13 mouse cellular contexts compared by ENCODE assay signal in genomic region chrX:11254521-11255207, GRCm38 (mm10). TPM values are rescaled to one million over a fixed set of nuclear protein-coding genes. Genes with fewer than 3 reads are reported as not detected.
DNase-seq lines count a peak whose midpoint lies in the region; ATAC-seq lines count a peak whose summit lies in the region.
"Had no signal": no experiment of that assay in that cellular context is flagged by ENCODE, and none has a peak within 500 bp of the region (broad histone marks: within the 10 kb centered on the region; RNA-seq: fewer than 3 reads in every experiment).

No protein-coding gene starts in this region.

- no peaks in the 10 kb centered on the region for H3K9me3 ChIP-seq in heart, embryonic 16.5 days (replicated peaks; ENCODE audit: control insufficient read depth, low read length)
- no peaks in the 10 kb centered on the region for H3K9me3 ChIP-seq in embryonic facial prominence, embryonic 12.5 days
- no peaks in the 10 kb centered on the region for H3K9me3 ChIP-seq in limb, embryonic 13.5 days

- WGBS in heart, embryonic 16.5 days = 46% methylated on average over 11 of the region's 11 CpGs
- WGBS in embryonic facial prominence, embryonic 12.5 days = 31% methylated on average over 11 of the region's 11 CpGs
- WGBS in limb, embryonic 13.5 days = 24% methylated on average over 11 of the region's 11 CpGs

- no peak for DNase-seq in heart, adult 8-10 months (ENCODE audit: low spot score)
- peak; percentile 69 for DNase-seq in CD4-positive, CD25-positive, alpha-beta regulatory T cell, adult 2 months (ENCODE audit: low read depth, low spot score)
- no peak for DNase-seq in urinary bladder, adult 2 months (ENCODE audit: low spot score)
- DNase-seq in layer of hippocampus, adult 9-10 months (ENCODE audit: low spot score) = no peak
- DNase-seq in spleen, postnatal 36 days (ENCODE audit: low spot score in 2 of 2) = no peak
- DNase-seq: spleen, adult 18-20 months had no signal

- peak; percentile 55; the same call in 1 of the 2 replicates for ATAC-seq in heart, embryonic 16.5 days (replicated peaks; ENCODE audit: extremely low read depth, insufficient read depth, low FRiP score)
- ATAC-seq in embryonic facial prominence, embryonic 12.5 days (ENCODE audit: insufficient number of reproducible peaks, insufficient read depth, low FRiP score, low TSS enrichment) = no peak
- ATAC-seq in limb, embryonic 13.5 days (ENCODE audit: low FRiP score, low read depth) = no peak
- ATAC-seq: midbrain, embryonic 16.5 days had no signal

- H3K9ac ChIP-seq in heart, embryonic 16.5 days (ENCODE audit: low read length) = no peak overlapping the region
- H3K9ac ChIP-seq in embryonic facial prominence, embryonic 12.5 days = no peak overlapping the region
- no peak overlapping the region for H3K9ac ChIP-seq in limb, embryonic 13.5 days
- H3K9ac ChIP-seq: liver, embryonic 14.5 days had no signal

- peak overlapping the region; percentile 53; the same call in 1 of the 2 replicates for H3K27ac ChIP-seq in heart, embryonic 16.5 days (ENCODE audit: low read length)
- 0 out of 2 replicates have a peak overlapping the region, but pooled peaks have one; percentile 3 for H3K27ac ChIP-seq in embryonic facial prominence, embryonic 12.5 days
- H3K27ac ChIP-seq in limb, embryonic 13.5 days = 0 out of 2 replicates have a peak overlapping the region, but pooled peaks have one; percentile 52
- H3K27ac ChIP-seq: liver, embryonic 14.5 days had no signal

- H3K4me1 ChIP-seq in heart, embryonic 16.5 days (ENCODE audit: control insufficient read depth, insufficient read depth, low read length) = no peaks in the 10 kb centered on the region
- peaks cover 9% of the 10 kb centered on the region; the same call in 1 of the 2 replicates for H3K4me1 ChIP-seq in embryonic facial prominence, embryonic 12.5 days
- H3K4me1 ChIP-seq in limb, embryonic 13.5 days = peaks cover 20% of the 10 kb centered on the region

- no peak overlapping the region for H3K4me3 ChIP-seq in heart, embryonic 16.5 days (ENCODE audit: low read length)
- no peak overlapping the region for H3K4me3 ChIP-seq in embryonic facial prominence, embryonic 12.5 days
- no peak overlapping the region for H3K4me3 ChIP-seq in limb, embryonic 13.5 days

- no peaks in the 10 kb centered on the region; the same call in 1 of the 2 replicates for H3K27me3 ChIP-seq in heart, embryonic 16.5 days (ENCODE audit: control insufficient read depth, insufficient read depth, low read length)
- peaks cover 5% of the 10 kb centered on the region; the same call in 1 of the 2 replicates for H3K27me3 ChIP-seq in embryonic facial prominence, embryonic 12.5 days
- peaks cover 45% of the 10 kb centered on the region for H3K27me3 ChIP-seq in limb, embryonic 13.5 days

- H3K4me2 ChIP-seq in heart, embryonic 16.5 days (ENCODE audit: low read depth, low read length) = no peak overlapping the region
- no peak overlapping the region for H3K4me2 ChIP-seq in embryonic facial prominence, embryonic 12.5 days (replicated peaks)
- H3K4me2 ChIP-seq in limb, embryonic 13.5 days (replicated peaks) = no peak overlapping the region

- H3K36me3 ChIP-seq in heart, embryonic 16.5 days (ENCODE audit: control insufficient read depth, insufficient read depth) = no peaks in the 10 kb centered on the region
- H3K36me3 ChIP-seq in embryonic facial prominence, embryonic 12.5 days = no peaks in the 10 kb centered on the region
- no peaks in the 10 kb centered on the region for H3K36me3 ChIP-seq in limb, embryonic 13.5 days

RNA-seq across cellular contexts. Expression of gene H2al1a, which starts 44.4 kb away (rescaled TPM):
- polyA plus RNA-seq in heart, embryonic 16.5 days (2015; fragmentation: Nextera tagmentation; extraction: Ambion mirVana) = not detected in 2 replicates
- total RNA-seq in heart, adult 8-10 months (2022) = not detected
- not detected in 2 replicates for polyA plus RNA-seq in embryonic facial prominence, embryonic 12.5 days (2016; fragmentation: Nextera tagmentation; extraction: Ambion mirVana)
- not detected in 2 replicates for polyA plus RNA-seq in limb, embryonic 13.5 days (2015; fragmentation: Nextera tagmentation; extraction: Ambion mirVana)
- not detected in 2 replicates for polyA plus RNA-seq in urinary bladder, adult 2 months (2012; rRNA removed)
- total RNA-seq: left cerebral cortex, adult 8-10 months had no signal
- polyA plus RNA-seq: hindbrain, embryonic 11.5 days; liver, embryonic 14.5 days; midbrain, embryonic 16.5 days had no signal

RNA-seq across cellular contexts. Expression of gene H2al1b, which starts 47.6 kb away (rescaled TPM):
- polyA plus RNA-seq in heart, embryonic 16.5 days (2015; fragmentation: Nextera tagmentation; extraction: Ambion mirVana) = not detected in 2 replicates
- total RNA-seq in heart, adult 8-10 months (2022) = not detected
- not detected in 2 replicates for polyA plus RNA-seq in embryonic facial prominence, embryonic 12.5 days (2016; fragmentation: Nextera tagmentation; extraction: Ambion mirVana)
- not detected in 2 replicates for polyA plus RNA-seq in limb, embryonic 13.5 days (2015; fragmentation: Nextera tagmentation; extraction: Ambion mirVana)
- polyA plus RNA-seq in urinary bladder, adult 2 months (2012; rRNA removed) = not detected in 2 replicates
- total RNA-seq: left cerebral cortex, adult 8-10 months had no signal
- polyA plus RNA-seq: hindbrain, embryonic 11.5 days; liver, embryonic 14.5 days; midbrain, embryonic 16.5 days had no signal

RNA-seq across cellular contexts. Expression of gene H2al1c, which starts 50.8 kb away (rescaled TPM):
- not detected in 2 replicates for polyA plus RNA-seq in heart, embryonic 16.5 days (2015; fragmentation: Nextera tagmentation; extraction: Ambion mirVana)
- total RNA-seq in heart, adult 8-10 months (2022) = not detected
- polyA plus RNA-seq in embryonic facial prominence, embryonic 12.5 days (2016; fragmentation: Nextera tagmentation; extraction: Ambion mirVana) = not detected in 2 replicates
- polyA plus RNA-seq in limb, embryonic 13.5 days (2015; fragmentation: Nextera tagmentation; extraction: Ambion mirVana) = not detected in 2 replicates
- polyA plus RNA-seq in urinary bladder, adult 2 months (2012; rRNA removed) = not detected in 2 replicates
- total RNA-seq: left cerebral cortex, adult 8-10 months had no signal
- polyA plus RNA-seq: hindbrain, embryonic 11.5 days; liver, embryonic 14.5 days; midbrain, embryonic 16.5 days had no signal

RNA-seq across cellular contexts. Expression of gene H2al1d, which starts 54.0 kb away (rescaled TPM):
- polyA plus RNA-seq in heart, embryonic 16.5 days (2015; fragmentation: Nextera tagmentation; extraction: Ambion mirVana) = not detected in 2 replicates
- total RNA-seq in heart, adult 8-10 months (2022) = not detected
- not detected in 2 replicates for polyA plus RNA-seq in embryonic facial prominence, embryonic 12.5 days (2016; fragmentation: Nextera tagmentation; extraction: Ambion mirVana)
- polyA plus RNA-seq in limb, embryonic 13.5 days (2015; fragmentation: Nextera tagmentation; extraction: Ambion mirVana) = not detected in 2 replicates
- not detected in 2 replicates for polyA plus RNA-seq in urinary bladder, adult 2 months (2012; rRNA removed)
- total RNA-seq: left cerebral cortex, adult 8-10 months had no signal
- polyA plus RNA-seq: hindbrain, embryonic 11.5 days; liver, embryonic 14.5 days; midbrain, embryonic 16.5 days had no signal

RNA-seq across cellular contexts. Expression of gene H2al1e, which starts 57.1 kb away (rescaled TPM):
- not detected in 2 replicates for polyA plus RNA-seq in heart, embryonic 16.5 days (2015; fragmentation: Nextera tagmentation; extraction: Ambion mirVana)
- not detected for total RNA-seq in heart, adult 8-10 months (2022)
- polyA plus RNA-seq in embryonic facial prominence, embryonic 12.5 days (2016; fragmentation: Nextera tagmentation; extraction: Ambion mirVana) = not detected in 2 replicates
- polyA plus RNA-seq in limb, embryonic 13.5 days (2015; fragmentation: Nextera tagmentation; extraction: Ambion mirVana) = not detected in 2 replicates
- not detected in 2 replicates for polyA plus RNA-seq in urinary bladder, adult 2 months (2012; rRNA removed)
- polyA plus RNA-seq: hindbrain, embryonic 11.5 days; liver, embryonic 14.5 days; midbrain, embryonic 16.5 days had no signal

Comparison
In these comparisons a context has a peak if more than half of its experiments do, and no peak if none do; other contexts are left out.
1. H3K27ac ChIP-seq: peak in every context shown above with its lines; median percentile 53 in heart, embryonic 16.5 days; 52 in limb, embryonic 13.5 days; 3 in embryonic facial prominence, embryonic 12.5 days.